Mouse (Mus musculus) G1E (cell line): Measurements from ENCODE around the gene Hs2st1. TPM values are rescaled to one million over a fixed set of nuclear protein-coding genes. Genes with fewer than 3 reads are reported as not detected.
"Not testable (repeated sequence)": the region's sequence is repeated elsewhere in the genome, so short reads cannot be mapped to it uniquely, and the experiment has no call there.

Experiments used
- ATAC-seq: 2 replicates; pipeline ENCODE4 v1.8.0; 2016; ENCODE audit warnings: mild to moderate bottlenecking; ENCODE audit not compliant: insufficient number of reproducible peaks, poor library complexity, low FRiP score, severe bottlenecking; ENCODE audit errors: extremely low read depth
- DNase-seq: peaks from one replicate; pipeline ENCODE4 v3.0.0; 2012; ENCODE audit warnings: low spot score
- H3K27me3 ChIP-seq: 2 replicates; pipeline ENCODE4 v1.6.1; 2012; ENCODE audit warnings: mild to moderate bottlenecking, low read length, inconsistent platforms; ENCODE audit not compliant: insufficient read depth
- H3K36me3 ChIP-seq: replicated peaks from 2 replicates; pipeline ENCODE3; 2012; ENCODE audit warnings: mild to moderate bottlenecking, inconsistent platforms
- H3K4me1 ChIP-seq: 2 replicates; pipeline ENCODE4 v1.6.1; 2012; ENCODE audit warnings: low read depth, low read length, inconsistent platforms, mixed read lengths; ENCODE audit not compliant: insufficient read depth
- H3K4me3 ChIP-seq: 2 replicates; pipeline ENCODE4 v1.5.1; 2012; ENCODE audit warnings: low read depth, mild to moderate bottlenecking, inconsistent platforms, low read length, moderate library complexity, mixed read lengths
- H3K9me3 ChIP-seq: replicated peaks from 2 replicates; pipeline ENCODE4 v1.6.1; 2012; ENCODE audit warnings: inconsistent platforms
- CTCF ChIP-seq: IDR thresholded peaks from 2 replicates; pipeline ENCODE4 v1.5.1; 2012; ENCODE audit warnings: low read depth, low read length, inconsistent platforms, mixed read lengths
- GATA1 ChIP-seq: IDR thresholded peaks from 2 replicates; pipeline ENCODE4 v1.6.1; 2012; ENCODE audit warnings: borderline replicate concordance, low read length, inconsistent platforms, mixed read lengths
- GATA2 ChIP-seq: IDR thresholded peaks from 2 replicates; pipeline ENCODE4 v1.6.1; 2012; ENCODE audit warnings: low read depth, low read length, inconsistent platforms, borderline replicate concordance
- POLR2AphosphoS5 ChIP-seq: IDR thresholded peaks from 2 replicates; pipeline ENCODE4 v1.6.1; 2012; ENCODE audit warnings: low read depth, low read length, inconsistent platforms; ENCODE audit not compliant: insufficient replicate concordance
- TAL1 ChIP-seq: conservative IDR thresholded peaks from 2 replicates; pipeline ENCODE4 v1.6.1; 2012; ENCODE audit warnings: low read depth, low read length, inconsistent platforms, mixed read lengths
- polyA plus RNA-seq: library from polyadenylated mRNA; stranded (reverse); fragments of >175 nt; gene quantifications from 2 replicates; pipeline ENCODE4 v1.2.3, GENCODE M21; 2012
- total RNA-seq, 2 experiments: library from RNA; stranded (forward) in 1 of 2; stranded (reverse) in 1 of 2; fragments of 200-1000 nt in 1 of 2; fragments of >200 nt in 1 of 2; fragmentation: Nextera tagmentation in 1 of 2; gene quantifications; 2 replicates each; pipeline ENCODE4 v1.2.3; 2014 to 2017

The Hs2st1 gene
- total and polyA plus RNA-seq, 3 experiments, result 6.1 to 40.6 (median 37.8) TPM

GRCm38 (mm10) chr3:144612382-144612781 is 42.4 kb upstream of the Hs2st1 start:
- H3K4me3 ChIP-seq, result peak overlapping the region; percentile 44; the same call in 1 of the 2 replicates
- peaks cover 93% of the 10 kb centered on the region for H3K4me1 ChIP-seq
- DNase-seq (no peak), ATAC-seq (peak; percentile 50)
- H3K9me3 ChIP-seq, result no peaks in the 10 kb centered on the region
- TF ChIP-seq GATA2, result no peak
- TF ChIP-seq POLR2AphosphoS5, result no peak
- no peak for TF ChIP-seq TAL1
- TF ChIP-seq GATA1, result no peak
- no peaks in the 10 kb centered on the region for H3K27me3 ChIP-seq
- H3K36me3 ChIP-seq, result no peaks in the 10 kb centered on the region

GRCm38 (mm10) chr3:144611626-144612271 is 41.8 kb upstream of the Hs2st1 start:
- DNase-seq, result no peak
- ATAC-seq, result no peak
- Histone ChIP-seq H3K4me3 (peak overlapping the region; percentile 44; the same call in 1 of the 2 replicates), H3K4me1 (peaks cover 89% of the 10 kb centered on the region), H3K27me3 (no peaks in the 10 kb centered on the region), H3K36me3 (no peaks in the 10 kb centered on the region), H3K9me3 (no peaks in the 10 kb centered on the region)
- TF ChIP-seq GATA1, result no peak

- no peaks in the 10 kb centered on the region for H3K9me3 ChIP-seq
- TF ChIP-seq TAL1 (no peak), GATA1 (no peak), POLR2AphosphoS5 (no peak), GATA2 (no peak), CTCF (no peak)
- peaks cover 86% of the 10 kb centered on the region for H3K4me1 ChIP-seq
- no peak overlapping the region; the same call in 1 of the 2 replicates for H3K4me3 ChIP-seq
- no peaks in the 10 kb centered on the region for H3K27me3 ChIP-seq
- DNase-seq (no peak), ATAC-seq (no peak)
- no peaks in the 10 kb centered on the region for H3K36me3 ChIP-seq
Observed at GRCm38 (mm10) chr3:144610759-144611158, 40.8 kb upstream of the Hs2st1 start.

- Histone ChIP-seq H3K9me3 (no peaks in the 10 kb centered on the region), H3K4me1 (peaks cover 78% of the 10 kb centered on the region)
Observed at GRCm38 (mm10) chr3:144608090-144608489, 38.1 kb upstream of the Hs2st1 start.

GRCm38 (mm10) chr3:144606449-144606848 is 36.5 kb upstream of the Hs2st1 start:
- no peak overlapping the region for H3K4me3 ChIP-seq
- peaks cover 18% of the 10 kb centered on the region for H3K36me3 ChIP-seq
- no peaks in the 10 kb centered on the region for H3K27me3 ChIP-seq
- ATAC-seq, result no peak
- H3K9me3 ChIP-seq, result no peaks in the 10 kb centered on the region
- DNase-seq, result no peak
- TF ChIP-seq GATA1, result no peak
- 0 out of 2 replicates have a peak, but pooled peaks have one; percentile 27 for TF ChIP-seq CTCF
- H3K4me1 ChIP-seq, result peaks cover 61% of the 10 kb centered on the region

More at GRCm38 (mm10) chr3:144608090-144608489, 38.1 kb upstream of the Hs2st1 start:
- no peak for ATAC-seq
- peaks cover 6% of the 10 kb centered on the region for H3K36me3 ChIP-seq
- H3K27me3 ChIP-seq, result no peaks in the 10 kb centered on the region
- no peak overlapping the region for H3K4me3 ChIP-seq
- no peak for TF ChIP-seq CTCF
- no peak for TF ChIP-seq TAL1
- no peak for TF ChIP-seq GATA2
- TF ChIP-seq POLR2AphosphoS5, result no peak
- no peak for TF ChIP-seq GATA1
- no peak for DNase-seq

- Histone ChIP-seq H3K36me3 (peaks cover 24% of the 10 kb centered on the region), H3K4me1 (peaks cover 55% of the 10 kb centered on the region)
- not testable (repeated sequence) for ATAC-seq, H3K4me3 ChIP-seq, H3K9me3 ChIP-seq, DNase-seq, H3K27me3 ChIP-seq
Observed at GRCm38 (mm10) chr3:144605811-144606210, 35.8 kb upstream of the Hs2st1 start.

GRCm38 (mm10) chr3:144604205-144604604 is 34.2 kb upstream of the Hs2st1 start:
- DNase-seq (no peak), ATAC-seq (no peak)
- no peaks in the 10 kb centered on the region for H3K27me3 ChIP-seq
- no peak for TF ChIP-seq POLR2AphosphoS5
- TF ChIP-seq GATA1, result no peak
- no peak for TF ChIP-seq GATA2
- TF ChIP-seq TAL1, result no peak
- no peak for TF ChIP-seq CTCF
- no peak overlapping the region for H3K4me3 ChIP-seq
- H3K4me1 ChIP-seq, result peaks cover 40% of the 10 kb centered on the region
- peaks cover 39% of the 10 kb centered on the region for H3K36me3 ChIP-seq
- no peaks in the 10 kb centered on the region for H3K9me3 ChIP-seq
